Mouse (Mus musculus) adrenal gland, postnatal 25 days (tissue): ENCODE measurements around the gene Ms4a10. TPM values are rescaled to one million over a fixed set of nuclear protein-coding genes. Genes with fewer than 3 reads are reported as not detected.

ENCODE experiments used
- DNase-seq: peaks from one replicate; pipeline ENCODE4 v3.0.0; 2021; ENCODE audit warnings: mixed read lengths
- long read RNA-seq: library from polyadenylated mRNA; stranded (forward); transcript quantifications from one replicate; pipeline ENCODE4 v2.0.0, GENCODE M21; 2021
- total RNA-seq: library from RNA; stranded (reverse); gene quantifications from 2 replicates; pipeline ENCODE4 v1.2.3, GENCODE M21; 2021

Ms4a10 gene
- 30.9 and 39.3 TPM in 2 replicates for total RNA-seq
- long read RNA-seq, partial matches to known transcripts: 2 of 2 reads
- long read RNA-seq, other reads (novel, unspliced or antisense): 0 of 2 reads

GRCm38 (mm10) chr19:10974238-10974865, at the start of gene Ms4a10:
Gene Ms4a10, minus strand, starts transcription at chr19:10974670.
- no peak for DNase-seq

- no peak for DNase-seq
Observed at GRCm38 (mm10) chr19:11022382-11022781, 47.9 kb upstream of the Ms4a10 start.

GRCm38 (mm10) chr19:11017891-11018290, 43.4 kb upstream of the Ms4a10 start, which contains the start of gene Ms4a18:
Gene Ms4a18, minus strand, starts transcription at chr19:11018031.
- no peak for DNase-seq

- DNase-seq: no peak
Observed at GRCm38 (mm10) chr19:11017251-11017650, 42.8 kb upstream of the Ms4a10 start.

GRCm38 (mm10) chr19:11015998-11016397, 41.5 kb upstream of the Ms4a10 start:
- no peak for DNase-seq

GRCm38 (mm10) chr19:11015468-11015867, 41.0 kb upstream of the Ms4a10 start:
- DNase-seq: no peak

GRCm38 (mm10) chr19:10993150-10993549, 18.7 kb upstream of the Ms4a10 start, which contains the start of gene Ms4a15:
Gene Ms4a15, minus strand, starts transcription at chr19:10993250.
- no peak for DNase-seq

GRCm38 (mm10) chr19:10991911-10992310, 17.4 kb upstream of the Ms4a10 start:
- no peak for DNase-seq

- no peak for DNase-seq
Observed at GRCm38 (mm10) chr19:10990751-10991150, 16.3 kb upstream of the Ms4a10 start.

- no peak for DNase-seq
Observed at GRCm38 (mm10) chr19:10988563-10988962, 14.1 kb upstream of the Ms4a10 start.

GRCm38 (mm10) chr19:10985889-10986288, 11.4 kb upstream of the Ms4a10 start:
- no peak for DNase-seq

- no peak for DNase-seq
Observed at GRCm38 (mm10) chr19:10984551-10984950, 10.1 kb upstream of the Ms4a10 start.

- DNase-seq: peak; percentile 69
Observed at GRCm38 (mm10) chr19:10983146-10983545, 8.7 kb upstream of the Ms4a10 start.

GRCm38 (mm10) chr19:10980210-10980609, 5.7 kb upstream of the Ms4a10 start:
- no peak for DNase-seq

- peak; percentile 73 for DNase-seq
Observed at GRCm38 (mm10) chr19:10979184-10980168, 5.0 kb upstream of the Ms4a10 start.

GRCm38 (mm10) chr19:10976318-10976717, 1.8 kb upstream of the Ms4a10 start:
- peak; percentile 24 for DNase-seq

GRCm38 (mm10) chr19:10975187-10975586, 717 bp upstream of the Ms4a10 start:
- DNase-seq: no peak

GRCm38 (mm10) chr19:10973187-10973586, 1.3 kb downstream of the Ms4a10 start:
- no peak for DNase-seq

GRCm38 (mm10) chr19:10972660-10973059, 1.8 kb downstream of the Ms4a10 start:
- no peak for DNase-seq

- DNase-seq: no peak
Observed at GRCm38 (mm10) chr19:10970457-10970856, 4.0 kb downstream of the Ms4a10 start.

GRCm38 (mm10) chr19:10968578-10968977, 5.9 kb downstream of the Ms4a10 start:
- peak; percentile 68 for DNase-seq

- no peak for DNase-seq
Observed at GRCm38 (mm10) chr19:10965721-10966120, 8.7 kb downstream of the Ms4a10 start.

- no peak for DNase-seq
Observed at GRCm38 (mm10) chr19:10959978-10960346, 14.5 kb downstream of the Ms4a10 start.
